Mouse (Mus musculus) heart, postnatal 10 days (tissue): ENCODE measurements around the gene Gstm4. TPM values are rescaled to one million over a fixed set of nuclear protein-coding genes. Genes with fewer than 3 reads are reported as not detected.
"Not testable (repeated sequence)": the region's sequence is repeated elsewhere in the genome, so short reads cannot be mapped to it uniquely, and the experiment has no call there.

Experiments
- DNase-seq, 2 experiments: peaks; one replicate each; pipeline ENCODE4 v3.0.0; 2021
- intact Hi-C: fragments of 180-260 bp; cut with DNase I; formaldehyde crosslinking; loops from one replicate; pipeline ENCODE4 v1.15.1; 2025
- total RNA-seq, 2 experiments: library from RNA; stranded (reverse); gene quantifications; 2 replicates each; pipeline ENCODE4 v1.2.3; 2021

Gene Gstm4
- total RNA-seq, 2 experiments from 2014 or later, result 11.1 to 13.3 TPM

DNA sequence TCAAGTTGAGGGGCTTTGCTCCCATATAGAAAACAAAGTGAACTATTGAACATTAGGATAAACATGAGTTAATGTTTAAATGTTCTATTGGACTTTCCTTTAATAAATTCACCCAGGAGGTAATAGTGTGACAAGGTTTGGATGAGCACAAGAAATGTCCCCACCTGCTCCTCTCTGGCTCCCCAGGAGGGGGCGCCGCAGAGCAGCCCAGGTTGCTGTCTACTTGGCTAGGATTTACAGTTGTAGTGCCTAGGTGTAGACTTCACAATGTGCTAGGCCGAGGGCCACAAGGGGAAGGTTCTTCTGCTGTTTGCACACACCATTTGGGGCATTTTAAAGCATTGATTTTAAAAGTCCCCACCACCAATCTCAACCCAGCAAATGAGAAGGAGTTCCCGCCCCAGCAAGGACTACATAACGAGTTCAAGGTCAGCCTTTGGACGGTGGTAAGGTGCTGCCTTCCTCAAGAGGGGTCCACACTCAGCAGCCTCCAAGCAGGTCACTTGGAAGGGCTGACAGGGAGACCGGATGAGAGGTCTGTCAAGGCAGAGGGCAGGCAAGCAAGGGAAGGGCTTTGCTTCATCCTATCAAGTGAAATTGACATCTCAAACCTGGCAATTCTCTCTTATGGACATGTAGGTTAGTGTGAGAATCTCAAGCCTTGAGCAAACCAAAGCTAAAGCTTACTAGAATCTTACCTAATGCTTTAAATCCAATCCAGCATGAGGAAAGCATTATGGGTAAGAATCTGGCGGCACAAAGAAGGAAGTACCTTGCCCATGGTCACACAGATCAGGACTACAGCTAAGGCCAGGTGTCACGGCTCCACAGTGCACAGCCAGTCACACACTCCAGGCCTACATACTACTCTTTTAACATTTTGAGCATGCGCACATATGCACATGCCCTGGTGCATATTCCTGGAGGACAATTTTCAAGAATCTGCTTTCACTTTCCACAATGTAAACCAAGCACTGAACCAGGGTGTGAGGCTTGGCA, 25.9 kb upstream of the Gstm4 start:
- DNase-seq, result peak; percentile 79 to 85
- intact Hi-C loops, result loop anchor here (1.0 to 2.0 kb wide), 2 partner anchors 14 to 78 kb away; no protein-coding TSS in a partner anchor

DNA sequence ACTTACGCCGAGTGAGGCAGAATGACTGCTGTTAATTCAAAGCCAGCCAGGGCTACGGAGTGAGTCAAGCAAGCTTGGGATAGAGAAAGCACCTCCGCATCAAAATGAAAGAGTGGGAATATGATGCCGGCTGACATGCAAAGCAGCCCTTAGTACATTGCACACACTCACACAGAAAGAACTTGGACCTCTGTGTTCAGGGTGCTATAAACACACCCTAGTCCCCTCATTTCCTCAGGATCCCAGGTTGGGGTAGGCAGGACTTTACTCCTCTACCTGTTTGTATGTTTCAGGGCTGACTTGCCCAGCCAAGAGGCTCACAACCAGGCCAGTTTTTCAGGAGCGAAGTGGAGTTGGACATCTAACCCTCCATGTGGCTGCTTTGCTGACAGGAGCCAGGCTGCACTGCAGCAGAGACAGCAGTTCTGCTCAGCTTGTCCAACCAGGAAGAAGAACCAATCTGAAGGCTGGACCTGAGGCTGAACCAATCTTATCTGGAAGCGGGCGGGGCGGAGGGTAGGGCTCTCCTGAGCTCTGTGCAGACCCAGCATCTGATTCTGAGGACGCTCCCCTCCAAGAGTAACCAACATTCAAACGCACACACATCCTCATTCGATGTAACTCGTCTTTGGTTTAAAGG, 24.7 kb upstream of the Gstm4 start:
- peak; percentile 48 to 63 for DNase-seq
- intact Hi-C loops, result loop anchor here (5.0 kb wide), 1 partner anchor 372 kb away; the partner anchor contains the start of gene Ahcyl1

DNA sequence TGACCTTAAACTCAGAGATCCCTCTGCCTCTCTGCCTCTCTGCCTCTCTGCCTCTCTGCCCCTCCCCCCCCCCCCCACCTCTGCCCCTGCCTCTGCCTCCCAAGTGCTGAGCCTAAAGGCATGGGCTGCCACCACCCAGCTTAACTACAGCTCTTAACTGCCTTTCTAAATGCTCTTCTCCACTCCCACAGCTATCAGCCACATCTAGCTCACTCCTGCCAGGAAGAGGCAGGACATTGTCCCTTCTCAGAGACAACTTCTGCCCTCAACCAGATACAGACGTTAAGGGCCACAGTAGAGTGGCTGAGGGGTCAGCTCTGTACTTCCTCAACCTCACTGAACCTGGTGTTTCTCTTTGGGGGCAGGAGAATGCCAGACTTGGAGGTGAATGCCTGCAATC, 24.1 kb upstream of the Gstm4 start:
- intact Hi-C loops, result loop anchor here (5.0 kb wide), 1 partner anchor 372 kb away; the partner anchor contains the start of gene Ahcyl1
- no peak for DNase-seq

DNA sequence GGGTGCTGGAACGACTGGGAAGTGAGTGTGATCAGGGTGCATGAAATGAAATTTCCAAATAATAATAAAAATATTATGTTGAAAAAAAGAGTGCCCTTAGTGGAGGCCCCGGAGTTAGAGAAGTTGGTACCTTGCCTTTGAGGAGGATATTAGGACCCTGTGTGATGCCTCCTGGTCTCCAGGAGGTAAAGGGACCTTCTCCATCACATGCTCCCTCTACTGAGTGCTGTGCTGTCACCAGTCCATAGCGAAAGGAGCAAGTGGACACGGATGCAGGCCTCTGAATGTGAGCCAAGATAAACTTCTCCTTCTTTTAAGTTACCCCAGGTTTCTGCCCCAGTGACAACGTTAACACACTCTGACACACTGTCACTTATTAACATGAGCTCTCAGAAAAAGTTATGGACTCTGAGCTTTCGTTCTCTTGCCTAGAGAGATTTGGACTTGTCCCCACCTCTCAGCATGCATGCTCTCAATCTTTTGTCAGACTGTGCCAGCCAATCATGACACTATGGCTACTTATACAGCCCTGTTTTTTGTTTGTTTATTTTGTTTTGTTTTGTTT, 22.8 kb upstream of the Gstm4 start:
- intact Hi-C loops, result loop anchor here (5.0 kb wide), 1 partner anchor 370 kb away; the partner anchor contains the start of gene Ahcyl1

DNA sequence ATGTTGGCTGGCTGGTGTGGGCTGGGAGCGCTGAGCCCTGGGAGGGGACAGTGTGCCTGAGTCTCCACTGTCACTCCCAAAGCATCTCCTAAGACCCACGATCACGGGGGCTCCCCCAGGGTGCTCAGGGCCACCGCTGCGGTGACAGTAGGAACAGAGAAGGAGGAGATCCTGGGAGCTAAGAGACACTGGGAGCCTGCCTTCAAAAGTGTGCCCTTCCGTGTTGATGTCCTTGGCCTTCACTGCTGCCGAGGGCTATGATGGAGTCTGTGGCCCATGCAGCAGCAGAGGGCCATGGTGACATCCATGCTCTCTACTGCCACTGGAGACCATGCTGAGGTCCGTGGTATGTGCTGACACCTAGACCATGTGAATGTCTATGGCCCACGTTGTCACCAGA, 20.9 kb upstream of the Gstm4 start:
- intact Hi-C loops, result loop anchor here (5.0 kb wide), 1 partner anchor 368 kb away; the partner anchor contains the start of gene Ahcyl1
- no peak for DNase-seq

More for the DNA sequence above, 22.8 kb upstream of the Gstm4 start:
- DNase-seq, result no peak

DNA sequence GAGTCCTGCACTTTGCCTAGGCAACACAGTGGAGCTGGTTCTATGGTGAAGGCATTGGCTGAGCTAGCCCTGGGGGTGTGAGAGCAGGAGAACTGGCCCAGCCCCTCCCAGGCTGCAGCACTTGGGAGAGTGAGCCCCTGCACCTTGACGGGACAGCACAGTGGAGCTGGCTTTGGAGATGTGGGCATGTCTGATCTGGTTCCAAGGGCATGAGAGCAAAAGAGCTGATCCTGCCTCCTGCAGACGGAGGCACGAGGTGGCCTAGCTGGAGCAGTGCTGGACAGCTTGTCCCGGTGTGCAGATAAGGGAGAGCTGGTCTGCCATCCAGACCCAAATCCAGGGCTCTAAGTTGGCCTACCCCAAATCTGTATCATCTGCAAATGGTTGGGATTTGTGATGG, 20.0 kb upstream of the Gstm4 start:
- intact Hi-C loops, result loop anchor here (5.0 kb wide), 3 partner anchors 47 to 367 kb away; partner anchors contain the start of genes Ahcyl1, Gstm1 and Gstm6
- DNase-seq, result no peak

DNA sequence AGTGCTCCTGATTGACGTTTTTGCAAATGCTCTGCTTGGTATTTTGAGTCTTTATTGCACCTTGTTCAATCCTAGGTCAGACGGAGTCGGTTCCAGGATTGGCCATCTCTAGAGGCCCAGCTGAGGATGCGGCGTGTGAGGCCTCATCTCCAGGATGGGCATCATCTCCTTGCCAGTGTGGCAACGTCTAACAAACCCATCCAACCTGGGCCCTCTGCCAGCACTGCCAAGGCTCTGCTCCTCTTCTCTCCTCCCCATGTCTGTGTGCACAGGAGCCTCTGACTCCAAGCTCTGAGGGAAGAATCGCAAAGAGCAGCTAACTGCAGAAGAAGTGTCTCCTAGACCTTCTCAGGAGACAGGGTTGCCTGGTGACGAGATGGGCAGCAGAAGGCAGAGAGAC, 18.0 kb upstream of the Gstm4 start:
- intact Hi-C loops, result loop anchor here (5.0 kb wide), 2 partner anchors 45 to 120 kb away; partner anchors contain the start of genes Gstm1 and Gstm6
- no peak for DNase-seq

DNA sequence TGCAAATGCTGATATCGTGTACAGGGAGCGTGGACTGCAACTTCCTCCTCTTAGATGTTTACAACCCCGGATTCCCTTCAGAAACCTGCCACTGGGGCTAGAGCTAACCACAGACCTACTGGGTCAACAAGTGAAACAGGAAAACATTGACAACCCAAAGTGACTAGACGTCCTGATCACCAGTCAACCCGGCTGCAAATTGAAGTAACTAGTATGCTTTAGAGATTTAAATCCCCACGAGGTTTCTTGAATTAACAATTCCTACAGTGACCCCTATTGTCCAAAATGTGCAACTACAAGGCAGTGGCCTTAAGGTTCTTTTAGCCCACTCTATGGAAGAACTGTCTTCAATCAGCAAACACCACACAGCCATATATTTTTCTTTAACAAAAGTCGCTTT, 16.7 kb upstream of the Gstm4 start:
- intact Hi-C loops, result loop anchor here (1.0 to 5.0 kb wide), 4 partner anchors 44 to 194 kb away; partner anchors contain the start of genes Gstm1 and Gstm6
- DNase-seq, result peak; percentile 63 to 76

DNA sequence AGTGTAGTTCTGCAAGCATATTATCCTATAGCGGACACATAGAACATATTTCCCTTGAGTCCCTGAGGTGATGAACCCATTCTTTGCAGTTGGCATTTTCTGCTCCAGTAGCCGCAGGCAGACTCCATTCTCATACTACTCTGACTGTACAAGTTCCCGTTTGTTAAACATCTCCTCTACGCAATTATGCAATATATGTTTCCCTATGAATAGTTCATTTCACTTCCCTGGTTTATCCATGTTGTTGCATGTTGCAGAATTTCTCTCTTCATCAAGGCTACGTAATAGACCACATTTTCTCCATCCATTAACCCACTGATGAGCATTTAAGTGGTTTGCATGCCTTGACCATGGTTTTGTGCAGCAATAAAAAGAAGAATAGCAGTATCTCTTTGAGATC, 5.8 kb upstream of the Gstm4 start:
- intact Hi-C loops, result no loop called here
- DNase-seq, result no peak

DNA sequence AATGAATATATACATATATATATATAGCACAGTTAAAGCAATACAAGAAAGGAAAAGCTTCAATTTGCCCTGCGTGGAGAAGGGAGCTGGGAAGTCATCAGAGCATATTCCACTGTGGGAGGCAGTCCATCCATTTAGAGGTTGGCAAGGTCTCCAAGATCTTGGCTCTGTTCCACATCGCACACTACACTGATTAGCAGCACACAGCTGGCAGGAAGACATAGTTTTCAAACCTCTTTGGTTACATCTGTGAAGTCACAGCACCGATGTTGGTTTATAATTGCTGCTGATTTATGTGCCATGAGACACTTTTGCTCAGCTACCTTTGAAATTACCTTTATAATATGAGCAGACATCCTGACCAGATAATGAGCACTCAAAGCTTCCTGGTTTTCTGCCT, 3.6 kb upstream of the Gstm4 start:
- intact Hi-C loops, result no loop called here
- DNase-seq, result no peak

DNA sequence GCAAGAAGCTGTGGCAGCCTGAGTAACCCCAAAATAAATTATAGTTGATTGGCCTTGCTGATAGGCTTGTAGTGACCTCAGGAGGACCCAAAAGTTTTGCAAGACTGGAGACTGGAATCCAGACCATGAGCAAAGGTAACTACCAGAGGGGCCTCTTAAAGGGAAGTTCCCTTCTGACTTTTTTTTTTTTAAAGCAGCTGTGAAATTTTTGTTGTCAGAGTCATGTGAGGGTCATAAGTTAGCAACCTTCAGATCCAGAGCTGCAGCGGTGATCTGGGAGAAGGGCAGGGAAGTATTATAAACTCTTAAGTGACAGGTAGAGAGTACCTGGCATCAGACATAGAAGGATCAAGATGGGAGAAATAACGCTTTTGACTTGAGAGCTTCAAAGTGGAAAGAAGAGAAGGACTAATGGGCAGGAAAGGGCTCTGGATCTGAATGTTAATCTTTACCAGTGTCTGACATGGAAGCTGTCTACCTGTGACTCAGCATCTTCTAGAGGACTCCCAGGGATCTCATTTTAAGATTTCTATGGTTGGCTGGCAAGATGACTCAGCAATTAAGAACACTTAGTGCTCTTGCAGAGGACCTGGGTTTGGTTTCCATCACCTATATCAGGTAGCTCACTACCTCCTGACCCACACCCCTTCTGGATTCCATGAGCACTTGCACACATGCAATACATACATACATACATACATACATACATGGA, 2.4 kb upstream of the Gstm4 start:
- intact Hi-C loops, result no loop called here

DNA sequence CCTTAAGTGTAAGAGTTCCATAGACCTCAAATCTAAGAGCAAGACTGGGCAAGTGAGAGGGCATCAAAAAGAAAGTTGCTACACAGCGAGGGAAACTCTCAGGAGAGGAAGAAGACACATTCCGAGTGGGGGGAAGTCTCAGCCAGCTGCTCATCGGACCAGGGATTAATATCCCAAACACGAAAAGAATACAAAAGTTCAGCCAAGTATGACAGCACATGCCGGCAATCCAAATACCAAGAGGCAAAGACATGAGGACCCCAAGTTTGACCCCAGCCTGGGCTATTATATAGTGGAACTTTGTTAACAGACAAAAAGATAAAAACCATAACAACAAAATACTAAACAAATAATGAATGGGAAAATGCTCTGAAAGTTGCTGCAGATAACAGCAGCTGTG, 11.5 kb downstream of the Gstm4 start:
- DNase-seq, result peak; percentile 49 to 55
- intact Hi-C loops, result no loop called here

More for the DNA sequence above, 2.4 kb upstream of the Gstm4 start:
- no peak for DNase-seq

DNA sequence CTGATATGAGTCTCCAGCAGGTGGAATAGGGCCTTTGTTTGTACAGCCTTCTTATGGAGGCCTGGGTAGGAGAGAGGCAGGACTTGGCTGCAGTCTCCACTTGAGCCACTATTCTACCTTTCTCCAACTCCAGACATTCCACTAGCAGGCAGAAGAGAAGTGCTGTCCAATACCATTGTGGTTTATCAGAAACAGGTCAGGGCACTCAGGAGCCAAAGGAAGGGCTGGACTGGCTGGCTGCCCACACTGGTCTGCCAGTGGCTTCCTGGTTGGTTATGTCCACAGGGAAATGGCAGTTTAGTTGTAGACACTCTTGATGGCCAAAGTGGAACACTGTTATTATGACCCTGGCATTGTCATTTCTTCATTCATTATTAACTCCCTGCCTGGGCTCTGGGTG, 12.6 kb downstream of the Gstm4 start:
- intact Hi-C loops, result no loop called here
- DNase-seq, result no peak

DNA sequence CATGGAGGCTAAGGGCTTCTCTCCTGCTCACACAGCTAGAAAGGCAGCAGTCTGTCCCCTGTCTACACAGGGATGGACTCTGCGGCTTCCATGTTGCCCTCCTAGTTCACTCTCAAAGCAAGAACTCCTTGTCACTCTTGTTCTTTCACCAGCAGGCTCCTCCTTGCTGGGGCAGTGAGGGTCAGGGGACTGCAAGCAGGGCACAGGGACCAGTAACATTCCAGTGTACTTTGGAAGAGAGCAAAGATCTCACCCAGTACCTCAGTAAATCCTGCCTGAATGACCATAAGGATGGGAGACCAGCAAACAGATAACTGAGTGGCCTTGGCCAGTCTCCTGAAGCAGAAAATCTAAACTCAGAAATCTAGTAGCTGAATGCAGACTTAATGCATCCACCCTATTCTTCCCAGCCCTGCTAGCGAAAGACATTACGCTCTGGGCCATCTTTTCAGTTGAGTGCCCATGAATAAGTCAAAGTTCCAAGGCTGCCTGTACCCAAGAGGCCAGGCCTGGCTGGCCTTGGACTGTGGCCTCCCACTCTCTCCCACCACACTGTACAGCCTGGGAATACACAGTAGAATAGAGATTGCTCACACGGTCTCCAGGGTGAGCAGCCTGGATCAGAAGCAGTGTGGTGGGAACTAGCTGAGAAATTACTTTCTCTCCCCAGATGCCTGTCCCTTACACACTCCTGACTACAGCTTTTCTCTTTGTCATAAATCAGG, 15.9 kb downstream of the Gstm4 start:
- DNase-seq, result no peak
- intact Hi-C loops, result no loop called here

DNA sequence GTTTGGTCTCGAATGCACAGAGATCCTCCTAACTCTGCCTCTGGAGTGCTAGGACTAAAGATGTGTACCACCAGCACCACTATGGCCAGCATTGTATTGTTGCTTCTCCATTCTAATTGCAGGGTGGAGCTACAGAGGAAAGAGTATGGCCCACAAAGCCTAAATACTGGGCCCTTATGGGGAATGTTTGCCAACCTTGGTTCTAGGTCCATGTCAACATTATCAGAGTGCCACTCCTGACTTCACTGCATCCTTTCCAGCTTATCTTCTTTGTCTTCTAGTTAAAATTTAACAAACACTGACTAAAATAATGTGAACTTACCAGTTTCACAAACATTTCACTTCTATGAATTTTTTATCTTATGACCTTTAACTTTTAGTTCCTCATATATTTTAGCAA, 18.1 kb downstream of the Gstm4 start:
- intact Hi-C loops, result no loop called here
- no peak for DNase-seq

DNA sequence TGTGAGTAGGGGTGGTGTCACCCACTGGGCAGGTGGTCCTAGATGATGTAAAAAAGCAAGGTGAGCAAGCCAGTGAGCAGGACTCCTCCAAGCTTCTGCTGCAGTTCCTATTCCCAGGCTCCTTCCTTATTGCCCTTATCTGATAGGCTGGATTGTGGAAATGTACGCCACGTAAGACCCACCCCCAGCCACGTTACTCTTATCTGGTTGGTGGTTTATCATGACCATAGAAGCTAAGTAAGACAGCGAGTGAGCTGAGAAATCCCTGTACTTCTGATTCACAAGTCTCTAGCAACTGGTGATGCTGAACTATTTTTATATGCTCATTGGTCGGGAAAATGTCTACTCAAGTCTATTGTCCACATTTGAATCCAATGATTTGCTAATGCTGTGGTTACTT, 18.6 kb downstream of the Gstm4 start:
- no peak for DNase-seq
- intact Hi-C loops, result no loop called here

DNA sequence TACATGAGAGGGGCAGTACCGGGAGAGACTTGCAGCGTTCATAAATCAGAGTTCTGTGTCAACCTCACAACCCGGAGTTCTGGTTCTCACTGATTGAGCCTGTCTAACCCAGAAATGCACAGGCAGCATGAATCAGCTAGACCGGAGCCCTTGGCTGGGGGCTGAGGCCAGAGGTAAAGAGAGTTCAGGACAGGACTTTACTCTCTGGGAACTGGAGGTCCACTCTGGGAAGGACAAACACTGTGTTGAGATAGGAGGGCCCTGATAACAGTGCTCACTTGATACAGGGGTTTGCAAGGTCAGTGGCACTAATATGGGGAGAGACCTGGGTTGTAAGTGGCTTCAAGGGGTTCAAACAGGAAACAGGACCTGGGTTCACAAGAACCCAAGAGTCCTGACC, 19.4 kb downstream of the Gstm4 start:
- intact Hi-C loops, result no loop called here
- DNase-seq, result no peak

DNA sequence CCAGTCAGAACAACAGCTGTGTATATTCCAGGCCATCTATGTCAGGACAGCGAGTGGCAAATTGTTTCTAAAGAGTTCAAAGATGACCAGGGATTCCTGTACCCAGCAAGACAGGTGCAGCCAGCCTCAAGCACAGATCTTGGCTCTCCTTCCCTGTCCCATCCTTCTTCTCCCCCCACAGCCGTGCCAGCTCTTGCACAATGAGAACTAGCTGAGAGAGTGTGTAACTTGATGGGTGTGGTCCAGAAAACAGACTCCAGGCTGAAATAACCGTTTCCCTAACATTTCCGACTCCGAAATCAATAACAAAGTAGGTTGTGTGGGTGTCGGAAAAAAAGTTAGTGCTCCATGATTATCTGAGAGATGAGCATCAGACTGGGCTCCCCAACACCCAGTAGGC, 22.0 kb downstream of the Gstm4 start:
- no peak for DNase-seq
- intact Hi-C loops, result no loop called here

DNA sequence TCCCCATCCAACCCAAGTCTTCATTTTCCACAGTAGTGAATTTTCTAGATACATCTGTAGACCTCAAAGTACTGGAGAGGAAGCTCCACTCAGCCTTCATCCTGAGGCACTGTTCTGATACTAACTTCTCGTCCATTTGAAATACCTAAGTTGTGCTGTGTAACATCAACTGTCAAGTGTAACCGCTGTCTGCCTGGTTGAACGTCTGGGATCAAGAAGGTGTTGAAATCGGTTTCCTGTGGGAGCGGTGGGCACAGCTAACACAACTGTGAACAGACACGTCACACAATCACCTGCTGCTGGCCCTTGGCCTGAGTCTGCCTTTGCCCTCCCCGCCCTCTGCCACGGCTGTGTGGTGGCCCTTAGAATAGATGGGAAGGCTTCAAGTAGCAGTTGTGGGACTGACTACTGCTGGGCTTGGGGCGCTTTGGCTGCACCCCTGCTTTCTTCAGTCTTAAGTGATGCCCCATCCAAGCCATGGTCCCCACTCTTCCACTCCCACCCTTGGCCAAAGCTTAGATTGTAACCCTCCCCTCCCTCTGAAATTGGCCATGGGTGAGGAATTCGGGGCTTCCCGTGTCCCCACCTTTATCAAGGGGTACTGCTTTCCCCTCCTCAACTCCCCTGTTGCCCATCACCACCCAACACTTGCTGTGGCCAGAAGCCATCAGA, 24.2 kb downstream of the Gstm4 start:
- intact Hi-C loops, DNase-seq: not testable (repeated sequence)
